Mouse (Mus musculus): Measurements from ENCODE around the gene Aadac. TPM values are rescaled to one million over a fixed set of nuclear protein-coding genes. Genes with fewer than 3 reads are reported as not detected.

The Aadac gene
- polyA plus RNA-seq, 1 experiment: not detected

DNA sequence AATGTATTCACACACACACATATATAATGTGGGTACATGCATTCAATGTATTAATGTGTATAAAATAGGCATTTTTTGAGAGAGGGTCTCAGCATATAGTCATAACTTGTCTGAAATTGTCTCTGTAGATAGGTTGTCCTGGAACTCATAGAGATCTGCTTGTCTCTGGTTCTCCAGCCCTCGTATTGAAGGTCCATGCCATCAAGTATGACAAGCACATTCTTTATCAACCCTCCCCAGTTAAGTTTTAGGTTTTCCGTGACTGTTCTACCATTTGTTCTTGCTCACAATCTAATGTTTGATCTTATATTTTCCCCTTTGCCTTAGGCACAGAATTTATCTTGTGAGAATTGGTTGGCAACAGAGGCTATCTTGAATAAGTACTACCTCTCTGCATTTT lies 60.2 kb downstream of the Aadac start:
- H3K4me3 ChIP-seq (ENCODE audit: extremely low read depth, insufficient read depth, insufficient read length): no peak overlapping the region
- 90% methylated on average over 2 of the region's 2 CpGs for WGBS
- H3K27ac ChIP-seq (ENCODE audit: insufficient read depth, low read length): no peak overlapping the region
- no peak for DNase-seq (ENCODE audit: low read depth in 1 of 2, low spot score in 2 of 2)
- H3K27me3 ChIP-seq (ENCODE audit: control insufficient read depth, insufficient read depth, low read length): no peaks in the 10 kb centered on the region
- TF ChIP-seq POLR2A (IDR thresholded peaks at IDR 0.05; ENCODE audit: low read depth, low read length) (no peak), CTCF (IDR thresholded peaks at IDR 0.05; ENCODE audit: extremely low read depth, insufficient read depth, insufficient read length, insufficient replicate concordance) (no peak)
- H3K4me1 ChIP-seq (ENCODE audit: control insufficient read depth, insufficient read depth, insufficient read length): 0 out of 2 replicates have a peak, but pooled peaks cover 1% of the 10 kb centered on the region
- H3K36me3 ChIP-seq (ENCODE audit: control insufficient read depth, insufficient read depth, low read length): no peaks in the 10 kb centered on the region

Other genes with a start within 250 kb of the Aadac start
- gene Gm8298, start 164.7 kb upstream of the Aadac start, polyA plus RNA-seq (2012; rRNA removed): not detected in 2 replicates
- gene C130079G13Rik, start 100.5 kb upstream of the Aadac start, polyA plus RNA-seq (2012; rRNA removed): not detected in 2 replicates
- gene Aadacl2, start 19.0 kb upstream of the Aadac start, polyA plus RNA-seq (2012; rRNA removed): not detected in 2 replicates
- 1.8 and 2.1 TPM in 2 replicates for gene Sucnr1, start 56.2 kb downstream of the Aadac start, polyA plus RNA-seq (2012; rRNA removed)